Mouse (Mus musculus) forebrain, postnatal 0 days (tissue): Measurements from ENCODE around the gene Ms4a10. TPM values are rescaled to one million over a fixed set of nuclear protein-coding genes. Genes with fewer than 3 reads are reported as not detected.

Experiments used
- ATAC-seq: fragments of 200-750 bp; cut with Nextera tagmentation; 2 replicates; pipeline ENCODE4 v1.8.0; 2017; ENCODE audit warnings: mild to moderate bottlenecking, moderate library complexity
- DNase-seq: peaks from one replicate; pipeline ENCODE4 v3.0.0-alpha.2; 2015
- H3K27ac ChIP-seq: fragments of 300-500 bp; sonication (generic); 2 replicates; pipeline ENCODE4 v1.5.1; 2014; ENCODE audit warnings: low read depth, mild to moderate bottlenecking, antibody characterized with exemption, low read length, moderate library complexity, mixed read lengths
- H3K27me3 ChIP-seq: fragments of 300-500 bp; sonication (generic); 2 replicates; pipeline ENCODE4 v1.6.1; 2014; ENCODE audit warnings: mild to moderate bottlenecking, low read length, mixed read lengths; ENCODE audit not compliant: insufficient read depth
- H3K36me3 ChIP-seq: fragments of 300-500 bp; sonication (generic); 2 replicates; pipeline ENCODE4 v1.6.1; 2014; ENCODE audit warnings: mild to moderate bottlenecking, moderate library complexity; ENCODE audit not compliant: insufficient read depth
- H3K4me1 ChIP-seq: fragments of 300-500 bp; sonication (generic); 2 replicates; pipeline ENCODE4 v1.6.1; 2014; ENCODE audit warnings: antibody characterized with exemption; ENCODE audit not compliant: insufficient read depth
- H3K4me2 ChIP-seq: fragments of 300-500 bp; sonication (generic); 2 replicates; pipeline ENCODE4 v1.6.1; 2014; ENCODE audit warnings: low read depth, mild to moderate bottlenecking, moderate library complexity
- H3K4me3 ChIP-seq: fragments of 300-500 bp; sonication (generic); 2 replicates; pipeline ENCODE4 v1.5.1; 2014; ENCODE audit warnings: low read depth, low read length, mixed read lengths
- H3K9ac ChIP-seq: fragments of 300-500 bp; sonication (generic); 2 replicates; pipeline ENCODE4 v1.6.1; 2014; ENCODE audit warnings: mild to moderate bottlenecking
- H3K9me3 ChIP-seq: fragments of 300-500 bp; sonication (generic); 2 replicates; pipeline ENCODE4 v1.6.1; 2016; ENCODE audit warnings: low read length
- CTCF ChIP-seq: sonication (generic); IDR thresholded peaks from 2 replicates; pipeline ENCODE4 v1.5.1; 2016; ENCODE audit warnings: antibody characterized with exemption, control low read depth, low read depth
- WGBS: fragments of 180-500 bp; shearing (Covaris S2); extraction: QIAGEN DNeasy Blood & Tissue Kit; methylation state at CpG from one replicate; pipeline ENCODE4 v1.1.7; 2014; 5-methylcytosine and 5-hydroxymethylcytosine counted together
- polyA plus RNA-seq: library from polyadenylated mRNA; unstranded; fragments of >200 nt; fragmentation: Nextera tagmentation; extraction: Ambion mirVana; gene quantifications from 2 replicates; pipeline ENCODE4 v1.2.1, GENCODE M21; 2015
- total RNA-seq: library from RNA; depleted of rRNA; stranded (reverse); fragments of >200 nt; gene quantifications from 2 replicates; pipeline ENCODE4 v1.2.3, GENCODE M21; 2014

The Ms4a10 gene
- total and polyA plus RNA-seq, 2 experiments from 2014 or later = not detected

DNA sequence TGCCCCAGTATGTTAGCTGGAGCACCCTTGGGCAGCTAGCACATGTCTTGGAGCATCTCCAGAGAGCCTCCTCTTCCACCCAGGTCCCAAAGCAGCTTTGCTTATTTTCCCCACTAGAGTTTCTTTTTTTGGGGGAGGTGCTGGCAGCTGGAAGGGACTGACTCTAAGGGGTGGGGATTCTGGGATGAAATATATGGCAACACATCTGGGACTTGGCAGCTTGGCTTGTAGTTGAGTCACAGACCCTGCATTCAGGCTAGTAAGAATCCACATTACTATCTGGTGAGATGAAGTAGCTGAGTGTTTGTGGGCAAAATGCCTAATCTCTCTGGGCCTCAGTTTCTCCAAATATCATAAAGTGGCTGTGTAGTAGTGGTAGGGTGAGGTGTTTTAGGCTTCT, 17.4 kb upstream of the Ms4a10 start:
- H3K4me1 ChIP-seq = no peaks in the 10 kb centered on the region
- no peak for DNase-seq
- no peaks in the 10 kb centered on the region for H3K27me3 ChIP-seq
- no peak overlapping the region for H3K4me2 ChIP-seq
- no peak overlapping the region for H3K9ac ChIP-seq
- ATAC-seq = no peak
- TF ChIP-seq CTCF = no peak
- no peak overlapping the region for H3K4me3 ChIP-seq
- H3K27ac ChIP-seq = no peak overlapping the region
- no peaks in the 10 kb centered on the region for H3K9me3 ChIP-seq
- H3K36me3 ChIP-seq = no peaks in the 10 kb centered on the region

DNA sequence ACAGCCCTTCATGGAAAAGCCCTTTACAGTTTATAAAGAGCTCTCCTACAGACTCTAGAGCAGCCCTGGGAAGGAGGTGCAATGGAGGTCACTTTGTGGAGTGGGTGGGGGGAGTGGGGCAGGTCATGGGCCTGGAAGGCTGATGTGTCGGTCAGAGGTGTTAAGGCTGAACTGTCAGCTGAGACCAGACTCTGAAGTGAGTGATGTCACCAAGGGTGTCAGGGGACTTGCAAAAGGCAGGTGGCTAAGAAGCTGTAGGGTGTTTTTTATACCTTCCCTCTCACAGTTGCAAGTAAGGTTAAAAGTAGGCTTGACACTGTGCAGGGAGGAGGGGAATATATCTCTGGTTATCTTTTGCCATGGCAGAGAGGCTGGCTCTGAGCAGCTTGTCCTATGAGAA, 16.3 kb upstream of the Ms4a10 start:
- 52% methylated on average over 1 of the region's 1 CpGs for WGBS
- no peak overlapping the region for H3K4me3 ChIP-seq
- H3K27me3 ChIP-seq = no peaks in the 10 kb centered on the region
- no peak for TF ChIP-seq CTCF
- H3K4me2 ChIP-seq = no peak overlapping the region
- no peaks in the 10 kb centered on the region for H3K4me1 ChIP-seq
- no peak for DNase-seq
- no peaks in the 10 kb centered on the region for H3K9me3 ChIP-seq
- no peaks in the 10 kb centered on the region for H3K36me3 ChIP-seq
- ATAC-seq = no peak
- H3K27ac ChIP-seq = no peak overlapping the region
- no peak overlapping the region for H3K9ac ChIP-seq

DNA sequence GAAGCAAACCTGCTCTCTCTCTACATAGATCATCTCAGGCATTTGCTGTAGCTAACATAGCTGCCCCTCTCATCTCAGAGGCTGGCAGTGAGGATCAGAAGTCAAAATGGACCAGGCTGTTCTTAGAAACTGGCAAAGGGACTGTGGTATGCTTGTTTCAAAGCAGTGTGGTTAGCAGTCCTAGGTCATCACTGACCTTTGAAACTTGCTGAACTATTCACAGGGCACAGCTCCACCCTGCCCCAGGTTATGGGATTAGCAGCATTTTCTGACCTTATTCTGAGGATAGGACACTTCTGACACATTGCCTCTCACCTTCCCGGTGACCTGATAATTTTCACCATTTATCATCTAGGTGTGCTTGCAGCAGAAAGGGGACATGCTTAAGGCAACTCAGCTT, 14.1 kb upstream of the Ms4a10 start:
- WGBS = 97% methylated on average over 1 of the region's 1 CpGs
- TF ChIP-seq CTCF = no peak
- Histone ChIP-seq H3K27me3 (no peaks in the 10 kb centered on the region), H3K9me3 (no peaks in the 10 kb centered on the region), H3K4me2 (no peak overlapping the region), H3K36me3 (no peaks in the 10 kb centered on the region), H3K4me1 (no peaks in the 10 kb centered on the region), H3K27ac (no peak overlapping the region), H3K4me3 (no peak overlapping the region), H3K9ac (no peak overlapping the region)
- no peak for ATAC-seq
- DNase-seq = no peak

DNA sequence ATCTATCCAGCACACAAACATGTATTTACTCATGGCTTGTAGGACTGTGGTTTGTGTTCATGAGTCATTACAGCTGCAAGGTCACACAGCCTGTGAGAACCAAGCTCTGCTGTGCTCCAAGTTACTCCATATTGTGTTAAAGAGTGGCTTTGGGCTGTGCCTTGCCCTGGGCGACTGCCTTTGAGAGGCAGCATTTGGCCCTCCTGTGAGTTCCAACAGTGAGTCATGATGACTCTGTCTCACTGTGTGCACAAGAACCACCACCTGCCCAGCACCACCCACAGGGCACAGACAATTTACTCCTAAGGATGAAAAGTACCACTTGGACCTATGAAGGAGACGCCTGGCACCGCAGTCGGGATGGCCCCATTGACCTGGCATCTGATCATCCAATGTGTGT, 11.4 kb upstream of the Ms4a10 start:
- no peak overlapping the region for H3K4me3 ChIP-seq
- H3K9ac ChIP-seq = no peak overlapping the region
- DNase-seq (no peak), ATAC-seq (no peak)
- H3K27ac ChIP-seq = no peak overlapping the region
- H3K4me1 ChIP-seq = no peaks in the 10 kb centered on the region
- TF ChIP-seq CTCF = no peak
- no peaks in the 10 kb centered on the region for H3K36me3 ChIP-seq
- H3K9me3 ChIP-seq = no peaks in the 10 kb centered on the region
- H3K4me2 ChIP-seq = no peak overlapping the region
- WGBS = 92% methylated on average over 4 of the region's 4 CpGs
- no peaks in the 10 kb centered on the region for H3K27me3 ChIP-seq

DNA sequence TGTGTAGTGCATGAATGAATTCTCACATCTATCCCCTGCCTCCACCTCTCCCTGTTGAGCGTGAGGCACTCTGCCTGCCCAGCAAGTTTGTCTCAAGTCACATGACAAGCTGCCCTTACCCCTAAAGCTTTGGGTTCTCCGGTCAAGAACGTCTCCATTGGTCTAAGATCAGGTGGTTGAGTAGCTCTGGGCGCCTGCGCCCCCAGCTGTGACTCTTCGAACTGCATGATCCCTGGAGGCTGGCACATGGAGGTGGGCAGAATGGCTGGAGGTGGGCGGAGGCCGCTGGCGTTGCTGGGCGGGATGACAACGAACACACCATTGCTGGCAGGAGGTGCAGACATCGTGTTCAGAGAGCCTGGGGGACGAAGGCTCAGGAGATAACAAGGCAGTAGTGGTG, 10.1 kb upstream of the Ms4a10 start:
- Histone ChIP-seq H3K4me1 (no peaks in the 10 kb centered on the region), H3K4me2 (no peak overlapping the region), H3K4me3 (no peak overlapping the region), H3K36me3 (no peaks in the 10 kb centered on the region), H3K9me3 (no peaks in the 10 kb centered on the region), H3K27me3 (no peaks in the 10 kb centered on the region), H3K27ac (no peak overlapping the region), H3K9ac (no peak overlapping the region)
- DNase-seq (no peak), ATAC-seq (no peak)
- TF ChIP-seq CTCF = no peak
- whole genome bisulfite sequencing = 81% methylated on average over 13 of the region's 13 CpGs

DNA sequence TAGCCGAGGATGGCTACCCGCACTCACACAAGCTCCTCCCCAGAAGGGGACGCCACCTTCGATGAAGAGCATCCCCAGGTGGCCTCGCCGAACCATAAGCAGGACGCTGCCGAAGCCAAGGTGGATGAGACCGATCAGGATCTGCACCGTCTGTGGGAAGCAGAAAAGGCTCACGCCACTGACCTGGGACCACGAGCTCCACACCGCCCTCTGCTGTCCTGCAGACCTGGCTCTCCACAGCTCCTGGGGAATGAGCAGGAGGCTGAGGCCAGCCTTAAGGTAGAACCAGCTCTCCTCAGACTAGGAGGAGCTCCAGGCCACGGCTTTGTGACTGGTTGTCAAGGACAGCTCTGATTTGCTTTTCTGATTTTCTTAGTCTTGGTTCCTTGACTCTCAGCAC, 8.7 kb upstream of the Ms4a10 start:
- DNase-seq (no peak), ATAC-seq (no peak)
- Histone ChIP-seq H3K36me3 (no peaks in the 10 kb centered on the region), H3K4me1 (no peaks in the 10 kb centered on the region), H3K27me3 (no peaks in the 10 kb centered on the region), H3K4me2 (no peak overlapping the region), H3K9me3 (no peaks in the 10 kb centered on the region), H3K9ac (no peak overlapping the region), H3K27ac (no peak overlapping the region), H3K4me3 (no peak overlapping the region)
- WGBS = 31% methylated on average over 14 of the region's 14 CpGs
- TF ChIP-seq CTCF = peak; percentile 35; the same call in 1 of the 2 replicates

DNA sequence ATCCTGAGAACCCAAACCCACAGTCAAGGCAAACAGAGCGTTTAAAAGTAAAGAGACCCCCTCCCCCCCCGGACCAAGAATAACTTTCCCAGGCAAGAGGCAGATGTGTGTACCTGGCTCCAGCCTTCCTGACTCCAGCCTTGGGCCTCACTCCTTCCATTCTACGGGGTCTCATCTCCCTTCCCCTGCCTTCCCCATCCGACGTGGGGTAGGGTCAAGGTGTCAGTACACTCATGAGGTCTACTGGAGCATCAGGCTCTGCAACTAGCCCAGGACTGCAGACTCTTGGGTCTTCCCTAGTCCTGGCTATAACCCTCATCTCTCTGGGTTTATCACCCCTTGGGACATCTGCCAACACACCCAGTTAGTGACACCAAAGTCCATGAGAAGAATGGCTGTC, 5.7 kb upstream of the Ms4a10 start:
- H3K27ac ChIP-seq = no peak overlapping the region
- no peak overlapping the region for H3K9ac ChIP-seq
- 92% methylated on average over 5 of the region's 5 CpGs for WGBS
- H3K4me2 ChIP-seq = no peak overlapping the region
- H3K4me3 ChIP-seq = no peak overlapping the region
- no peaks in the 10 kb centered on the region for H3K4me1 ChIP-seq
- DNase-seq (no peak), ATAC-seq (no peak; the same call in 1 of the 2 replicates)
- H3K27me3 ChIP-seq = no peaks in the 10 kb centered on the region
- no peaks in the 10 kb centered on the region for H3K9me3 ChIP-seq
- no peaks in the 10 kb centered on the region for H3K36me3 ChIP-seq
- TF ChIP-seq CTCF = no peak
